Mouse (Mus musculus): ENCODE measurements around the gene St3gal2. TPM values are rescaled to one million over a fixed set of nuclear protein-coding genes. Genes with fewer than 3 reads are reported as not detected.

Gene St3gal2
- polyA plus RNA-seq, 1 experiment from 2014 or later: 10.1 TPM

DNA sequence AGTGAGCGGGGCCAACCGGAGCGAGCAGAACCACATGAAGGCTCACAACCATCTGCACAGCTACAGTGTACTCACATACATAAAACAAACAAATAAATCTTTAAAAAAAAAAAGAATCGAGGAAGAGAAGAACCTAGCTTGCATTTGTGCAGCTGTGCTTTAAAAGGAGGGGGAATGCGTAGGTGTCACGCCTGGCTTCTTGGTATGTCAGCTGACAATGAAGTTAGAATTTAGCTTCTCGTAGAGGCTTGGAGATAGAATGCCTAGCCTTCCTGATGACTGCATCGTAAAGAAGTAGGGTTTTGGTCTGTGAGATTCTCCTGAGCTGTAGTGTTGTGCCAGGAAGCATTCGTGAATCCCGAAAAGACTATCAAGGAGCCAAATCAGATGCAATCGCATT is 1.7 kb upstream of the St3gal2 start:
- no peaks in the 10 kb centered on the region for H3K27me3 ChIP-seq (ENCODE audit: insufficient read depth, low read length)
- TF ChIP-seq EP300 (IDR thresholded peaks at IDR 0.05; ENCODE audit: low read depth) (no peak), CTCF (IDR thresholded peaks at IDR 0.05; ENCODE audit: low read depth) (no peak)
- no peaks in the 10 kb centered on the region for H3K36me3 ChIP-seq (replicated peaks; ENCODE audit: insufficient read depth, low read length)
- ATAC-seq (no peak), DNase-seq (no peak)
- H3K4me3 ChIP-seq (ENCODE audit: low read depth, low read length): no peak overlapping the region
- no peak overlapping the region for H3K9ac ChIP-seq (replicated peaks)
- 83% methylated on average over 11 of the region's 11 CpGs for WGBS (ENCODE audit: insufficient replicate concordance)
- peaks cover 28% of the 10 kb centered on the region for H3K4me1 ChIP-seq (ENCODE audit: insufficient read depth)
- H3K27ac ChIP-seq (ENCODE audit: low read depth): no peak overlapping the region
- H3K4me2 ChIP-seq (ENCODE audit: low read depth, low read length): no peak overlapping the region
- no peaks in the 10 kb centered on the region for H3K9me3 ChIP-seq (ENCODE audit: low read length)

DNA sequence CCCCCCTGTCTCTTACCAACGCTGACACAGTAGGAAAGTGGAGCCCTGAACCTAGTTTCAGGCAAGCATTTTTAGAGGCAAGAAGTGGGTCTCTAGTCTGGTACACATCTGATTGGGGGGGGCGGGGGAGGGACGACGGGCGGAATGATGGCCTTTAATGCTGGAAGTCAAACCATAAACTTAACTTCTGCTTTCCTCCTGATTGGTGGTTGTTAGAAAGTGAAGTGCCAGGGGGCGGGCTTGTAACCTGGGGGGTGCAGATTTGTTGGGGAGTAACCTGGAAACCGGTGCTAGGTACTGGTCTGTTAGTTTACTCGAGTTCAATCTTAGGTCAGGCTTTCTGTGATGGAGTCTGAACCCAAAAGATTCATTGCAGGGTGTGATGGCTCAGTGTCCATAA is 1.3 kb upstream of the St3gal2 start:
- Histone ChIP-seq H3K27me3 (ENCODE audit: insufficient read depth, low read length) (no peaks in the 10 kb centered on the region), H3K9me3 (ENCODE audit: low read length) (no peaks in the 10 kb centered on the region), H3K36me3 (replicated peaks; ENCODE audit: insufficient read depth, low read length) (no peaks in the 10 kb centered on the region), H3K4me3 (ENCODE audit: low read depth, low read length) (no peak overlapping the region), H3K4me2 (ENCODE audit: low read depth, low read length) (no peak overlapping the region), H3K9ac (replicated peaks) (no peak overlapping the region), H3K27ac (ENCODE audit: low read depth) (no peak overlapping the region), H3K4me1 (ENCODE audit: insufficient read depth) (peaks cover 28% of the 10 kb centered on the region)
- DNase-seq (no peak), ATAC-seq (no peak)
- WGBS (ENCODE audit: insufficient replicate concordance): 51% methylated on average over 8 of the region's 8 CpGs
- no peak for TF ChIP-seq EP300 (IDR thresholded peaks at IDR 0.05; ENCODE audit: low read depth)
- no peak for TF ChIP-seq CTCF (IDR thresholded peaks at IDR 0.05; ENCODE audit: low read depth)

DNA sequence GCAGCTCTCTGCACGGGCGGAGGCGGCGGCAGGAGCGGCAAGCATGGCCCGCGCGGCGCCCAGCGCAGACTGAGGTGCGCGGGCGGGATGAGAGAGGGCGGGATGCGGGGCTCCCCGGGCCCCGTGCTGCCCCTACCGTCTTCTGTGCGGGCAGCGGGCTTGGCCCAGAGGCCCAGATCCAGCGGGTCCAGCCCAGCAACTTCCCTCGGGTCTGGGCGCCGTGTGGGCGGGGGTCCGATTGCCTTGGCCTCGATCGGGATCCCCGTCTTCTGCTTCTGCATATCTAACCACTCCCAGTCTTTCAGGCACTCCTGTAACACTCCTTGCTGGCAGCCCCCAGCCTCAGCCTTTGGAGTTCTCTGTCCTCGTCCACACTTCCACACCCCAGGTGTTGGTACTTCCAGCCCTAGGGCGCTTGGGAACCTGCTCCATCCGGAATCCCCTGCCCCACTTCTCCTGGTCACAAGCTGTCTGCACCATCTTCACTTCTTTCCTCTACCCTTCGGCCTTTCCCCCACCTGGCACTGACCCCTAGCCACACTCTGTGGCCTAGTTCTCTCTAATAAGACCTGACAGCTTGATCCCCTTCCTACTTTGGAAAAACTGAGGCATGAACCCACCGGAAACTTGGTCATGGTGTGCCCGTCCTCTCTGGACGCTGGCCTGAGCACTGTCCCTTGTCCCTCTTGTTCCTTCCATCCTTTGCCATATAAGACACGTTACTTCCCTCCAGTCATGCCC is 480 bp downstream of the St3gal2 start:
- Histone ChIP-seq H3K4me3 (ENCODE audit: low read depth, low read length) (peak overlapping the region; percentile 75), H3K4me1 (ENCODE audit: insufficient read depth) (peaks cover 28% of the 10 kb centered on the region), H3K36me3 (replicated peaks; ENCODE audit: insufficient read depth, low read length) (no peaks in the 10 kb centered on the region), H3K4me2 (ENCODE audit: low read depth, low read length) (peak overlapping the region; percentile 91), H3K9ac (replicated peaks) (peak overlapping the region; percentile 87), H3K27ac (ENCODE audit: low read depth) (peak overlapping the region; percentile 77), H3K9me3 (ENCODE audit: low read length) (no peaks in the 10 kb centered on the region), H3K27me3 (ENCODE audit: insufficient read depth, low read length) (no peaks in the 10 kb centered on the region)
- ATAC-seq (no peak; the same call in 1 of the 2 replicates), DNase-seq (no peak)
- WGBS (ENCODE audit: insufficient replicate concordance): 4% methylated on average over 18 of the region's 37 CpGs
- no peak for TF ChIP-seq EP300 (IDR thresholded peaks at IDR 0.05; ENCODE audit: low read depth)
- no peak for TF ChIP-seq CTCF (IDR thresholded peaks at IDR 0.05; ENCODE audit: low read depth)

DNA sequence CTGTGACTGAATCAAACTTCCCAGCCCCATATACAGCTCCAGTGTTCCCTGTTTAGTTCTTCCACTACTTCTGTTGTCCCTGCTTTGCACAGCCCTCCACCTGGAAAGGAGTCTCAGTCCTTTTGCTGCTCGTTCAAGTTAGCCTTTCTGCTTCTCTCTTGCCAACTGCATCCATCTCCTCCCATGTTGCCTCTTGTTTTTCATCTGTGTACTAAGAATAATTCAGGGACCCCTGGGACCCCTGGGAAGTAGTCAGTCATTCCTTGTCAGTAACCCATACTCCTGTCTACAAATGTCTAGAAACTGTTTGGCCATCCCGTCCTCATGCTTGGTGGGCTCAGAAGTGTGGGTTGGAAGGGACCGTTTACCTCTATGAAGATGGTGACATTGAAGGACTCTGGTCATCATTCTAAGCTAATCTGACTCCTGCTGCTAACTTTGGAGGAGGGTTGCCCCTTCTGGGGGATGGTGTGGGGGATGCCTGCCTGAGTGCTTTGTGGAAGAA is 1.1 kb downstream of the St3gal2 start:
- Histone ChIP-seq H3K9me3 (ENCODE audit: low read length) (no peaks in the 10 kb centered on the region), H3K27ac (ENCODE audit: low read depth) (peak overlapping the region; percentile 77), H3K4me2 (ENCODE audit: low read depth, low read length) (peak overlapping the region; percentile 91), H3K9ac (replicated peaks) (peak overlapping the region; percentile 87), H3K4me1 (ENCODE audit: insufficient read depth) (peaks cover 30% of the 10 kb centered on the region), H3K36me3 (replicated peaks; ENCODE audit: insufficient read depth, low read length) (no peaks in the 10 kb centered on the region), H3K27me3 (ENCODE audit: insufficient read depth, low read length) (no peaks in the 10 kb centered on the region), H3K4me3 (ENCODE audit: low read depth, low read length) (peak overlapping the region; percentile 75)
- WGBS (ENCODE audit: insufficient replicate concordance): 45% methylated on average over 3 of the region's 3 CpGs
- DNase-seq (no peak), ATAC-seq (no peak)
- TF ChIP-seq CTCF (IDR thresholded peaks at IDR 0.05; ENCODE audit: low read depth) (no peak), EP300 (IDR thresholded peaks at IDR 0.05; ENCODE audit: low read depth) (no peak)

DNA sequence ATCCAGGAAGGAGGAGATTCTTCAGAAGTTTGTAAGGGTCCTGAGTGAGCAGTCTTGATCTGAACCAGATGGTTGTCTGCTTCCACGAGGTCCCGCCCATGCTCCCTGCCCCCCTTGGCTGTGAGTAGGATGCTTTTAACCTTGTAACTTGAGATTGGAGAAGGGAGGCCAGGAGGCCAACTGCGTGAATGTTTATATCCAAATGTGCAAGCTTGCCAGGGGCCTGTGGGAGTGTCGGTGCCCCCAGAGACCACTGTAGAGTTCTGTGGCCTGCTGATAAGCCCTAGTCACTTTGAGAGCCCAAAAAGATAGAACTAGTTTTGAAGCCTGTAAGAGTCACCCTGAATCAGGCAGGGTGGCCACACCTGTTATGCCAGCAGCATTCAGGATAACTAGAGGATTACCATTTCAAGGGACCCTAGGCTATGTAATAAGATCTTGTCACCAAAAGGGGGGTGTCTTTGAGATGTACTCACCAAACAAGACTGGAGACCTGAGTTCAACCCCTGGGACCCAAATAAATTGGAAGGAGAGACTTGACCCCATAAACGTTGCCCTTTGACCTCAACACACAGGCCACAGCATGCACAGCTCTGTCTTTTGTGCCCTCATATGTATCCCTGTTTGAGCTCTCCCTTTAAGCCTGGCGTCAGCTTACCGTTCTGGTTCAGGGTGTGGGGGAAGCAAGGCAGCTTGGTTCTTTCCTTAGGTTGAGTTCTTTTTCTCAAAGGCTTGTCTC is 1.9 kb downstream of the St3gal2 start:
- TF ChIP-seq CTCF (IDR thresholded peaks at IDR 0.05; ENCODE audit: low read depth) (no peak), EP300 (IDR thresholded peaks at IDR 0.05; ENCODE audit: low read depth) (peak; percentile 94)
- DNase-seq: peak; percentile 76
- Histone ChIP-seq H3K27ac (ENCODE audit: low read depth) (peak overlapping the region; percentile 77), H3K9ac (replicated peaks) (peak overlapping the region; percentile 87), H3K4me2 (ENCODE audit: low read depth, low read length) (peak overlapping the region; percentile 91), H3K36me3 (replicated peaks; ENCODE audit: insufficient read depth, low read length) (no peaks in the 10 kb centered on the region), H3K4me3 (ENCODE audit: low read depth, low read length) (peak overlapping the region; percentile 75), H3K27me3 (ENCODE audit: insufficient read depth, low read length) (no peaks in the 10 kb centered on the region), H3K9me3 (ENCODE audit: low read length) (no peaks in the 10 kb centered on the region), H3K4me1 (ENCODE audit: insufficient read depth) (peaks cover 34% of the 10 kb centered on the region)
- 42% methylated on average over 7 of the region's 7 CpGs for WGBS (ENCODE audit: insufficient replicate concordance)
- peak; percentile 71 for ATAC-seq

DNA sequence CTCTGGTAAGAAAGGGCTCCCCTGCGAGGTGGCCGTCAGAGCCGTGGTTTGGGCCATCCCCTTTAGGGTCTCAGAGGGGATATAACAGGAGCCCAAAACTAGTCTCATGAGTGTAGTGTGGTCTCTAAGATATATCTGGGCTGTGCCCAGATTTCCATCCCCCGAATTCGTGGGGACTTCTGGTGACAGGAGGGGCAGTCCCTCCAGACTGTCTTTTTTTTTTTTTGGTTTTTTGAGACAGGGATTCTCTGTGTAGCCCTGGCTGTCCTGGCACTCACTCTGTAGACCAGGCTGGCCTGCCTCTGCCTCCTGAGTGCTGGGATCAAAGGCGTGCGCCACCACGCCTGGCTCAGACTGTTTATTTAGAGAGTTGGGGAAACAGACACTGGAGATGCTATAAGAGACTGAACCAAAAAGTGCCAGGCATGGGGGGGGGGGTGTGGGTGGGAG is 6.0 kb downstream of the St3gal2 start:
- no peak for ATAC-seq
- DNase-seq: no peak
- Histone ChIP-seq H3K4me3 (ENCODE audit: low read depth, low read length) (no peak overlapping the region), H3K4me1 (ENCODE audit: insufficient read depth) (peaks cover 41% of the 10 kb centered on the region), H3K9ac (replicated peaks) (0 out of 2 replicates have a peak overlapping the region, but pooled peaks have one; percentile 11), H3K4me2 (ENCODE audit: low read depth, low read length) (no peak overlapping the region), H3K9me3 (ENCODE audit: low read length) (no peaks in the 10 kb centered on the region), H3K36me3 (replicated peaks; ENCODE audit: insufficient read depth, low read length) (0 out of 2 replicates have a peak, but pooled peaks cover 4% of the 10 kb centered on the region), H3K27me3 (ENCODE audit: insufficient read depth, low read length) (no peaks in the 10 kb centered on the region), H3K27ac (ENCODE audit: low read depth) (peak overlapping the region; percentile 62; the same call in 1 of the 2 replicates)
- 73% methylated on average over 8 of the region's 8 CpGs for WGBS (ENCODE audit: insufficient replicate concordance)
- TF ChIP-seq CTCF (IDR thresholded peaks at IDR 0.05; ENCODE audit: low read depth) (no peak), EP300 (IDR thresholded peaks at IDR 0.05; ENCODE audit: low read depth) (no peak)
